Mouse (Mus musculus): Measurements from ENCODE around the gene Wipi1. TPM values are rescaled to one million over a fixed set of nuclear protein-coding genes. Genes with fewer than 3 reads are reported as not detected.
"Not testable (repeated sequence)": the region's sequence is repeated elsewhere in the genome, so short reads cannot be mapped to it uniquely, and the experiment has no call there.

Gene Wipi1
- polyA plus RNA-seq (2012; ENCODE audit: insufficient read depth, insufficient read length, low replicate concordance, missing spikeins): not detected in 2 replicates

- H3K4me3 ChIP-seq (ENCODE audit: insufficient read depth, low read depth, low read length): peak within 1 kb of the TSS; percentile 95
- H3K27ac ChIP-seq (ENCODE audit: insufficient read depth, low read depth, low read length): peak within 1 kb of the TSS; percentile 33; the same call in 1 of the 2 replicates
- peak; percentile 51; the same call in 1 of the 2 replicates for TF ChIP-seq POLR2A (IDR thresholded peaks at IDR 0.05; ENCODE audit: insufficient read depth, low read depth, low read length)
- no peak for TF ChIP-seq CTCF (IDR thresholded peaks at IDR 0.05; ENCODE audit: insufficient read depth, low read depth, low read length)
- WGBS: under 1% methylated on average over 58 of the region's 58 CpGs
- peaks cover 8% of the 10 kb centered on the region for H3K4me1 ChIP-seq (ENCODE audit: control insufficient read depth, insufficient read depth, low read length)
These were observed at the start of gene Wipi1 for GRCm38 (mm10) chr11:109611303-109612149. Gene Wipi1, minus strand, starts transcription at chr11:109611967.

- WGBS: 78% methylated on average over 8 of the region's 8 CpGs
- H3K4me1 ChIP-seq (ENCODE audit: control insufficient read depth, insufficient read depth, low read length); H3K4me3 ChIP-seq (ENCODE audit: insufficient read depth, low read depth, low read length); H3K27ac ChIP-seq (ENCODE audit: insufficient read depth, low read depth, low read length): not testable (repeated sequence)
These were observed 48.8 kb upstream of the Wipi1 start for GRCm38 (mm10) chr11:109660526-109660925.

- no peak overlapping the region for H3K27ac ChIP-seq (ENCODE audit: insufficient read depth, low read depth, low read length)
- 70% methylated on average over 7 of the region's 7 CpGs for WGBS
- TF ChIP-seq CTCF (IDR thresholded peaks at IDR 0.05; ENCODE audit: insufficient read depth, low read depth, low read length): no peak
- no peak for TF ChIP-seq POLR2A (IDR thresholded peaks at IDR 0.05; ENCODE audit: insufficient read depth, low read depth, low read length)
- no peak overlapping the region for H3K4me3 ChIP-seq (ENCODE audit: insufficient read depth, low read depth, low read length)
- peaks cover 15% of the 10 kb centered on the region for H3K4me1 ChIP-seq (ENCODE audit: control insufficient read depth, insufficient read depth, low read length)
These were observed 44.5 kb upstream of the Wipi1 start for GRCm38 (mm10) chr11:109656232-109656631.

GRCm38 (mm10) chr11:109654581-109654980 is 42.8 kb upstream of the Wipi1 start:
- Histone ChIP-seq H3K27ac (ENCODE audit: insufficient read depth, low read depth, low read length) (no peak overlapping the region), H3K4me3 (ENCODE audit: insufficient read depth, low read depth, low read length) (no peak overlapping the region), H3K4me1 (ENCODE audit: control insufficient read depth, insufficient read depth, low read length) (peaks cover 12% of the 10 kb centered on the region)
- TF ChIP-seq CTCF (IDR thresholded peaks at IDR 0.05; ENCODE audit: insufficient read depth, low read depth, low read length): no peak
- no peak for TF ChIP-seq POLR2A (IDR thresholded peaks at IDR 0.05; ENCODE audit: insufficient read depth, low read depth, low read length)
- WGBS: 38% methylated on average over 6 of the region's 6 CpGs

- 22% methylated on average over 8 of the region's 8 CpGs for WGBS
These were observed 41.4 kb upstream of the Wipi1 start for GRCm38 (mm10) chr11:109653201-109653600.

GRCm38 (mm10) chr11:109652505-109652904 is 40.7 kb upstream of the Wipi1 start:
- TF ChIP-seq POLR2A (IDR thresholded peaks at IDR 0.05; ENCODE audit: insufficient read depth, low read depth, low read length) (no peak), CTCF (IDR thresholded peaks at IDR 0.05; ENCODE audit: insufficient read depth, low read depth, low read length) (no peak)
- WGBS: 3% methylated on average over 6 of the region's 6 CpGs
- Histone ChIP-seq H3K4me1 (ENCODE audit: control insufficient read depth, insufficient read depth, low read length) (peaks cover 17% of the 10 kb centered on the region), H3K4me3 (ENCODE audit: insufficient read depth, low read depth, low read length) (no peak overlapping the region), H3K27ac (ENCODE audit: insufficient read depth, low read depth, low read length) (no peak overlapping the region)

More at GRCm38 (mm10) chr11:109653201-109653600, 41.4 kb upstream of the Wipi1 start:
- TF ChIP-seq POLR2A (IDR thresholded peaks at IDR 0.05; ENCODE audit: insufficient read depth, low read depth, low read length) (no peak), CTCF (IDR thresholded peaks at IDR 0.05; ENCODE audit: insufficient read depth, low read depth, low read length) (no peak)
- no peak overlapping the region for H3K27ac ChIP-seq (ENCODE audit: insufficient read depth, low read depth, low read length)
- peak overlapping the region; percentile 39 for H3K4me3 ChIP-seq (ENCODE audit: insufficient read depth, low read depth, low read length)
- peaks cover 17% of the 10 kb centered on the region for H3K4me1 ChIP-seq (ENCODE audit: control insufficient read depth, insufficient read depth, low read length)

DNA sequence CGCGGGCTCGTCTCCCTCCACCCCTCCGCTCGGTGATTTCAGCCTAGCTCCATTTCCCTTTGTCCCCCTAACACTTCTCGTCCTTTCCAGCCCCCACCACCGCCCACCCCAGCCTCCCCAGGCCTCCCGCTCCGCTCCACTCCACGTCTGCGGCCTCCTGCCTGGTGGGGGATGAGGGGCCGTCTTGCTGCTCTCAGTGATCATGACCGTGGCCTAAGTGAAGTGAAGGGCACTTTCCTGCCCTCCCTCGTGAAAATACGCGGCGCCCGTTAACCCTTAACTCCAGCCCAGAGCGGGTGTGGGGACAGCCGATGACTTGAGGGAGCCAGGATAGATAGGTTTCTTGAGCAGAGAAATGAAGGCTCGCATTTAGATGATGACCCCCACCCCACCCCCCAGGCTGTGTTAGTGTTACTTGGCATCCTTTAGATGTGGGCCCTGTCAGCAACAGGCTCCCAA is 39.8 kb upstream of the Wipi1 start:
- peaks cover 17% of the 10 kb centered on the region for H3K4me1 ChIP-seq (ENCODE audit: control insufficient read depth, insufficient read depth, low read length)
- TF ChIP-seq POLR2A (IDR thresholded peaks at IDR 0.05; ENCODE audit: insufficient read depth, low read depth, low read length) (no peak; the same call in 1 of the 2 replicates), CTCF (IDR thresholded peaks at IDR 0.05; ENCODE audit: insufficient read depth, low read depth, low read length) (no peak)
- H3K4me3 ChIP-seq (ENCODE audit: insufficient read depth, low read depth, low read length): peak overlapping the region; percentile 97
- H3K27ac ChIP-seq (ENCODE audit: insufficient read depth, low read depth, low read length): no peak overlapping the region
- WGBS: 2% methylated on average over 21 of the region's 21 CpGs

- TF ChIP-seq POLR2A (IDR thresholded peaks at IDR 0.05; ENCODE audit: insufficient read depth, low read depth, low read length) (peak; percentile 90), CTCF (IDR thresholded peaks at IDR 0.05; ENCODE audit: insufficient read depth, low read depth, low read length) (no peak)
- WGBS: under 1% methylated on average over 78 of the region's 90 CpGs
- Histone ChIP-seq H3K4me1 (ENCODE audit: control insufficient read depth, insufficient read depth, low read length) (peaks cover 15% of the 10 kb centered on the region), H3K27ac (ENCODE audit: insufficient read depth, low read depth, low read length) (peak overlapping the region; percentile 99), H3K4me3 (ENCODE audit: insufficient read depth, low read depth, low read length) (peak overlapping the region; percentile 97)
These were observed 39.2 kb upstream of the Wipi1 start for GRCm38 (mm10) chr11:109650788-109651565.

Measured in olfactory bulb, adult 2 months (tissue).